Mouse (Mus musculus) cerebellum, postnatal 4 days (tissue): Measurements from ENCODE around the gene Pigc.
A peak's percentile ranks its signal among the peaks of the same experiment; 100 is the strongest.

Experiments
- DNase-seq, 2 experiments: peaks; one replicate each; pipeline ENCODE4 v3.0.0; 2022; ENCODE audit warnings: low spot score in 2 of 2, mixed read lengths in 1 of 2

The Pigc gene

DNA sequence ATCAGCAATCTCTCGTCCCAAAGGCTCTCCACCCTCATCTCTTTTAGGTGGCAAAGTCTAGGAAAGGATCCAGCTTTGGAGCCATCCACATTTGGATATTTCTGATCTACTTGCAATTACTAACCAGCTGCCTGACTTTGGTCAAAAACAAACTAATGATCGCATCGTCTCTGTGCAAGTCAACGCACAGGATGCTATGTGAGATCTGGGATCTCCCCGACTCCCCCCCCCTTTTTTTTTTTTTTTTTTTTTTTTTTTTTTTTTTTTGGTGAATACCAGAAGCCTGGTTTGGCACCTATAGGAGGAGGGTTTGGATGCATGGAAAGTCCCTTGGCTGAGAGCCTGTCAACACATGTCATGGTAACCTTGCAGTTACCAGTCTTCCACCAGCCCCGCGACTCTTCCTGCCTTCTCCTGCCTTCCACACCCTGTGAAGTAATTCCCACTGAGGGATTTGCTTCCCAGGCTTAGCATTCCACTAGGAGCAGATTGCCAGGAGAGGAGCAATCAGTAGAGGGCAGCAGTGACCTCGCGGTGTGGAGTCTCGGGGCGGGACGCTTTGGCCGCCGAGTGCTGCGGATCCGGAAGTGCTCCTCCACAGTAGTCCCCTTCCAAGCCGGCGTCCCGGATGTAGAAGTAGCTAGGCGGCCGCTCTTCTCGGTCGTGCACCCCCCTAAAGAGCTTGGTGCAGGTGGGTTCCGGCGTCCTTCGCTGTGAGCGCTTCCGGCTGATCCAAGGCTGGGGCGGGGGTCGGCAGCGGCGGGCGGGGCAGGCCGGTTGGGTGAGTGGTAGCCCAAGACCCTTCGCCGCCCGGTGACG, at the start of gene Pigc:
Gene Pigc (plus strand): TSS at position 598 of the 819 bp plus-strand sequence.
- peak; percentile 84 to 94 for DNase-seq

DNA sequence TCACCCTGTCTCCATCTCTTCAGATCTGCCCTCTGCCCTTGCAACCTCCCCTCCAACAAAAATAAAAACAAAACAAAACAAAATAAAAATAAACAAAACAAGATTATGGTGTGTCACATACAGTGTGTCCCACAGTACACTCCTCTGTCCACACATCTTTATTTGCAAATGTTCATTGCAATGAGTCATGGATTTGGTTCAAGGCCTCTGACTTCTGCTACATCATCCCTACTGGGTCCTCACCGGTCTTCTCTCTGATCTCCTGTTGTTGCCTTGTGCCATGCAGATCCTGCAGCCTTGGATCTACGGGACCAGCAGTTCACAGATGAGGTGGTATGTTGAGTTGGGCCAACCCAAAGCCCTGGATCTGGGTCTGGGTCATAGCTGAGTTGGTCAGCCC, 49.4 kb upstream of the Pigc start:
- DNase-seq = no peak

DNA sequence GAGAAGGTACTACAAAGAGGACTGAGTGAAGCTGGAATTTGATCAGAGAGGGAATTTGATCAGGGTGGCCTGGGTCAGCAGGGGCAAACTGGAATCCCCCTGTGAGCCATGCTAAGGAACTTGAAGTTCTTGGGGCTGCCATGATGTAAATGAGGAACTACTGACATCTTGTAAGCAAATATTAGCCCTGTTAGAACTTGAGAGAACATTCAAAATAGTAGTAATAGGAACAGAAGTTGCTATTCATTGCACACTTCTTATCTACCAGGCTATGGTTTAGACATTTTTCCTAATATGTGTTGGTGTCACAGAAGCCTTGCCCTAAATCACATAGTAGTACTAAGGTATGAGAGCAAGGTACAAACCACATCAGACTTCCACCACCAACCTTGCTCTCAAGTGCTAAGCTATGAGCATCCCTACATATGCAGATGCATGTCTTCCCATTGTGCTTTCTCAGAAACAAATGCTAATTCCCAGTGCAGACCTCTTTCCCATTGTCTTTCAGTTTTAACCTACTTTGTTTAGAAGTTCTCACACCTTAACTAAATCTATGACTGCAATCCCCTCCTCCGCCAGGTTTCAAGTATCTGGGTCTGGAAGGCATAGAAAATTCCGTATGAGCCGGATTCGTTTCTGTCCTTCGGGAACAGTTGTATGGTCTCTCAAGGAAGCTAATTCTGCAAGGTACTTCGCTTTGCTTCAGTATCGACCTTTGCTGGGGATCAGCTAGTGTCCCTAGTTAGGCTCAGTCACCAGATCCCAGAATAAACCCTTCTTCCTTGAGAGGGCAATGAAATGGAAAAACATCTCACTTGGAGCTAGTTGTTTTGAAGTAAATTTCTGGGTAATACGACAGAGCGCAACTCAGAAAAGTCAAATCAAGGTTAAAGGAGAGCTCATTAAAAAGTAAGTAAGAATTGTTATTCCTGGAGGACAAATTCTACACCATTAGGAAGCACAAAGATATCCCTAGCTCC, 48.2 kb upstream of the Pigc start:
- DNase-seq = no peak

DNA sequence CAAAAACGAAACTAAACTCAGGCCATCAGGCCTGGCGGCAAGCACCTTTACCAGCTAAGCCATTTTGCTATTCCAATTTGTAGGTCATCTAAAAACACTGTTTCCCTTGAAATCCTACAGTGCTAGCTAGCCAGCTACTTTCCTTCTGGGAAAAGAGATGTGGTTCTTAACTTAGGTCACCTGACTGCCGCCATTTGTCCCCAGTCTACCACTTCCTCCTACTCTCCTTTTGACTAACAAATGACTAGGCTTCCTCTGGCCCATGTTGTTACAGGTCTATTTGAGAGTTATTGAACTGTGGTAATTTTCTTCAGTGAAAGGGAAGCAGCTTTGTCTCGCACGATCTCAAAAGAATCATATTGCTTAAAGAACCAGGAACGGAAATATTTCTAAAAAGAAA, 47.1 kb upstream of the Pigc start:
- no peak for DNase-seq

DNA sequence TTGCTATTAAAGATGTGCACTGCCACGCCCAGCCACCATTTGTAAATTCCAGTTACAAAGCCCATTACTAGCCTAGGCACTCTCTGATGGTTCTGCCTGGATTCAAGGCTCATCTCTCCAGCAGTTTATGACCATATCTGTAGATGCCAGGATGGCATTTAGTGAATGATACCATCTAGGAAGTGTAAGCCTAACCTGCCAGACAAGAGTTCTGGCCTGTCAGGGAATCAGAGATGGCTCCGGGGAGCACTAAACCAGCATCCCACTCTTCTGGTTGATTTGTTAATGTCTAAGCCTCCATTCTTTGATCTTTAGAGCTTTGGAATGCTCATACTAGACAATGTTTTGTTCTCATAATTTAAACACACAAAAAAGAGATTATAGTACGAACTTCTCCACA, 44.7 kb upstream of the Pigc start:
- no peak for DNase-seq

DNA sequence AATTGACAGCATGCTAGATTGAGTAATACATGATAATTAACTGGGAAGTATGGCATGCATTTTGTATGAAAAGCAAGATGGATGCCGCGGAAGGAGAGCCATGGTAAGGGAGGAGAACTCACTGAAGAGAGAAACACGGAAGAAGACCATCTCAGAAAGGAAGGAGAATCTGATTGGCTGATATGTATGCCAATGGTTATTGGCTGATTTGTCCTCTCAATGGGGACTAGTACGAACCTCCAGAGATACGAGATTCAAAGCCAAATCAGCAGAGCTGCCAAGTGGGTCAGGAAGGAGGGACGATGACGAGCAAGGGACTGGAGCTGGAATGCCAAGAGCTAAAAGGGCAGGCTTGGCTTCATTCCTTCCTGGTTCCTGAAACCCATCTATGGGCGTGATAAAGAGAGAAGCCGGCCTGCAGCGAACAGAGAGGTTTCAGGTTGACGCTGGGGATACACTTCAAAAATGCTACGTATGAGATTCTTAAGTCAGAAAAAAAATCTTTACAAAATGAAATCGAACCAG, 43.6 kb upstream of the Pigc start:
- no peak for DNase-seq

DNA sequence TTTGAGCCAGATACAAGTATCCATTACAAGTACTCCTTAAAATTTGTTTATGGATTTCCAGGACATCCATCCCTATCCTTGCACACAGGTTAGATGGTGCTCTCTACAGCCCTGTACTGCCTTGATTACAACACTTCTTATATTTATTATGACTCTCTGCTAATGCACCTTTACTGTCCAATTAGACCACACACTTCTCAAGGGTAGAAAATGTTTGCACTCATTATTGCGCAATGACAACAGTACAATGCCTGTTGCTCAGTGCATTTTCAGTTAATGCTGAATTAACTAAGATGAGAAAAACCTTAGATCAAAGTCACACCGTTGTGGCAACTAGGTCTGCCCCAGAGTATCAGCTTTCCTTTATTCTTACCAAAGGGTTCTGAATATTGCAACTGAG, 41.0 kb upstream of the Pigc start:
- no peak for DNase-seq

DNA sequence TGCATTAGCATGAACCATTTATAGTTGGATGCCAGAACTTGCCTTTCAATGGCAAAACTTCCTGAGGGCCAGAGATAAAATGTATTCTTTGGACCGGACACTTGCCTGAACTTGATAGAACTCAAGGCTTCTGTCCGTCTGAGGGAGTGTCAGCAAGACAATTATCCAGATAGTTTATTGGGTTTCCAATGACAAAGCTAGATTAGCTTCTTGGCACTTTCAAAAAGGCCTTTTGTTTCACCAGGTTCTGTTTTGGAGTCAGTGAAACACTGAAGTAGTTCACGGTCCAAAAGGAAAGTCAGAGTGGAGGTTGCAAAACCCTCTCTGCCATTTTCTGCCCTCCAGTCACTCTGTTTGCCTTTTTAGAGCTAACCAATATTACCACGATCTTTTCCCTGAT, 37.7 kb upstream of the Pigc start:
- DNase-seq = no peak

DNA sequence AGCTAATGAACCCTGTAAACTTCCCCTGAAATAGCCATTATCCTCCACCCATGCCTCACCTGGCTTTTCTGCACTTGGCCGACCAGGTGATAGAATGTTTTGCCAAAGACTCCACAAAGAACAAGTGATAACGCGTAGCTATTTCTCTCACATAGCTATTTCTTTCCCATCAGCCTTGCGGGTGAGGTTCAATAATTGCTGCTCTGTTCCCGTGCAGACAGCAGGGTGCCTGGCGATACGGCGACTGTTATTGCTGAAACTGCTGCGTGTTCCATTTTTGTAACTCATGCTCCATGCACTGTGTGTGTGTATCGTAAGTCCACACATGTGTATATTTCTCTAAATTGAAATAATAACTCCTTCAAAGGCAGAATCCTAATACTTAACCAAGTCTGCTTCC, 37.2 kb upstream of the Pigc start:
- DNase-seq = no peak

DNA sequence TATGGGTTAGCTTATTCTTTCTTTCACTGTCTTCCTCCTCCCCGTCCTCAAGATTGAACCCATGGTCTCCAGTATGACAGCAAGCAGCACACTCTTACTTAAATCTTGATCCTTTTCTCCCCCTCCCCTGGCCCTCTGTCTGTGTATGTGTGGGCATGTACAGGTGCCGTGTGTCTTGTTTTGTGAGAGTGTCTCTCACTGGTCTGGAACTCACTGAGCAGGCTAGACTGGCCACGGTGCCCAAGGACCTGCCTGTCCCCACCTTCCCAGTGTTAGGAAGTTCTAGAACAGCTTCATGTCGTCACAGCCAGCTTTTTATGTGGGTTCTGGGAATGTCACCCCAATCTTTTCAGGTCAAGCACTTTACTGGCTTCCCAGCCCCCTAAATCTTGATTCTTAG, 36.7 kb upstream of the Pigc start:
- DNase-seq = no peak

DNA sequence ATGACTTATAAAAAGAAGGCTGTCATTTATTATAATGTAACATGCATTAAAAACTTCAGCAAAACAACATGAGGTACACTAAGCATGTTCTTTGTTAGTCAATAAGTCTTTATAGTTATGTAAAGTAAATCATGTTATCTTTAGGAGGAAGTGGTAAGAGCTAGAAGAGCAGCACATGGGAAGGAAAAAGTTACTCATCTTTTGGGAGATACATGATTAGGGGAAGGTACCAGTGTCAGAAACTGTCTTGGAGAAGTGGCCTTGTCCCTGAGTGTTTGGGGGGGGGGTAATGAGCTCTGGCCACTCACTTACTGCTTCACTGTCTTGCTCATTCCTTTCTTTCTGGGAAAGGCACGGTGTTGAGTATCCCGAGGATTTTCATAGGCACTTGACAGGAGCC, 26.9 kb upstream of the Pigc start:
- DNase-seq = no peak

DNA sequence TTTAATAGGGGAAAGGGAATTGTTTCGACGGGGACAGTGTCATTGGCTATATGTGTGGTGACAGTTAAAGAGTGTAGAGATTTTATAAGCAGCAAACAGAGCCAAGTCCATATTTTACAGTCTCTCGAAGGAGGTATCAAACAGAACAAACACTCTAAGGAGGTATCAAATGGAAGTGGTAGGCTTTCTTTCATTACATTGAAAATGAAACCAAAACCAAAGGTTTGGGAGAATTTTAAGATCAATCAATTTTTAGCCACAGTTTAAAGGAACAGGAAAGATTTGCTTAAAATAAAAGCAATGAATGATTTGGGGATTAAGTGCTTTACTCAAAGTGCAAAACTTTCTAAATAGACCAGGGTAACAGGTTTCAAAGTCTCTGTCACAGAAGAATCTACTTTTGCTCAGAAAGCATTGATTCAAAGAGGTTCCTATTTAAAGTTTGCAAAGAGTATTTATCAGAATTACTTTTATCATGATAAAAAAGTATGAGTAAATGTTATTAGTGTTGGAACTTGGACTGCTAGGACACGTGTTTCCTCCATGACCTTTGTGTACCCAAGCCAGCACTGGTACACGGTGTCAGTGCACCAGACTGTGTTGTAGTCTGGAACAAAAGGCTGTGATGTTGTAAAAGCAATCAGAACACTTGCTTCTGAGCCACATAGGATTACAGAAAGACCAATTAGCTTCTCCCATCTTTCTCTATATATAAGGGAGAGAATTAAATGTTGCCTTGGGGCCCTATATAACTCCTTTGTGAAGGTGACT, 17.8 kb upstream of the Pigc start:
- DNase-seq = no peak

DNA sequence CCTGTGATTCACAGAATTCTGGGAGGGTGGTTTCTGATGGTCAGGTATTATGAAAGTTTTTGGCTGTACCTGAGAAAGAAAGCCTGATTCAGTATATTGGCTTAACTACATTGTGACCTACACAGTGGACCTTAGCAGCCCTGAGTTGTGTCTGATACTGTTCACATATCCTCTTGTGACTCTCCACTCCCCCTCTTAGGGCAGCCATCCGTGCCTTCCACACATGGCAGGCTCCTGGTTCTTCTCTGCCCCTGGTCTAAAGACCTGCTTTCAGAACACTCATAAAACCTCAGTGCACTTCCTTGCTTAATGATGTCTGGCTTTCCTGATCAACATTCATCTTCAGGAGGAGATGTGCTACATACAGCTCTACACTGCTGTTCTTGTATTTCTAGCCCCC, 16.4 kb upstream of the Pigc start:
- DNase-seq = no peak

DNA sequence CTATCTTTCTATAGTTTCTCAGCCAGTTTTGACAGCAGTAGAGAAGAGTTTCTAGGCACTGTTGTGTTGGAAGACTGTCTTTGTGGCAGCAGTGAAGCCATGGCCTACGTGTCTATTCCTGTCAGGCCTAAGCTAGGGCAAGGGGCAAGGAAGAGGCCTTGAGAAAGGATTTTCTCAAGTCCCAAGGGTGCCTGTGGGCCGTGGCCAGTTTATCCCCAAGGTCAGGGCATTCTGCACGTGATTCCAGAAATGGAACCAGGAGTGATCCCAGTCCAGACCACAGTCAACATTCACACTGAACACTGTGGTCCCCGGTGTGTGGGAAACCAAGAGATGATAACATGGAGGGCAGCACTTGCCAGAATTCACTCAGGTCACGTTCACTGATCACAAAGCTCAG, 13.1 kb upstream of the Pigc start:
- no peak for DNase-seq

DNA sequence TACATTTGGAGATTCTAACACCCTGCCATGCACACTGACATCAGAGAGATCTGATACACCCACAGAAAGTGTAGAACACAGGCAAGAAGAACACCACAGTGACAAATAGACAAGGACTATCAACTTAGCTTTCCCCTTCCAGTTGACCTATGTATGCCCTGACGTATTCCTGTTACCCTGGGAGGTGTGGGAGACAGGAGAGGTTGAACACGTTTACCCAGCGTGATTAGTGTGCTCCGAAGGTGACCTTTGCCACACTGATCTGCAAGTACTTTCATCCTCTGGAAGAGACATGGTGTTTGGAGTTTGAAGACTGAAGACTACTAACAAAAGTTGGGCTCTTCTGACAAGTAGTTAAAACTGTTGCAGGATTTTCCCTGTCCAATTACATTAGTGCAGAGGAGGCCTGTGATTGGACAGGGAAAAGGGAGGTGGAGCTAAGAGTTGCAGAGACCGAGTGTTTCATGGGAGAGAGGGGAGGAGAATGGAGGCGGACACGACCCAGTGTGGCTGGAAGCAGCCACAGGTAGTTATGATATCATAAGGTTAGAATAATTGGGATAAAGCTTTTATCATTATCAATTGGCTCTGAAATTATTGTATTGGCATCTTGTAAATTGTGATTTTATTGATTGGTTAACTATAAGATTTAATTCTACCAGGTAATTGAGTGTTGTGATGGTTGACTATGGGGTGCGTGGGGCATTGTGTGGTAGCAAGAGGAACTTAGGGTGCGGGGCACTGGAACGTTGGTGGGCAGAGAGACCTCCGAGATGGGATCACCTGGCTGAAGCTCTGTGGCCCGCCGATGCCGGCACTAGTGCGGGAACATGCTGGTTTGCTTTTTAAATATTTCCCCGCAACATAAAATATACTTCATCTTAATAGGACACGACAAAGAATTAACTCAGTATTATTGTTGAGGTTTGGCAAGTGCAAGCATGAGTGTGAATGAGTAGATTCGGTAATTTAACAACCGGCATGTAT, 10.7 kb upstream of the Pigc start:
- DNase-seq = no peak

DNA sequence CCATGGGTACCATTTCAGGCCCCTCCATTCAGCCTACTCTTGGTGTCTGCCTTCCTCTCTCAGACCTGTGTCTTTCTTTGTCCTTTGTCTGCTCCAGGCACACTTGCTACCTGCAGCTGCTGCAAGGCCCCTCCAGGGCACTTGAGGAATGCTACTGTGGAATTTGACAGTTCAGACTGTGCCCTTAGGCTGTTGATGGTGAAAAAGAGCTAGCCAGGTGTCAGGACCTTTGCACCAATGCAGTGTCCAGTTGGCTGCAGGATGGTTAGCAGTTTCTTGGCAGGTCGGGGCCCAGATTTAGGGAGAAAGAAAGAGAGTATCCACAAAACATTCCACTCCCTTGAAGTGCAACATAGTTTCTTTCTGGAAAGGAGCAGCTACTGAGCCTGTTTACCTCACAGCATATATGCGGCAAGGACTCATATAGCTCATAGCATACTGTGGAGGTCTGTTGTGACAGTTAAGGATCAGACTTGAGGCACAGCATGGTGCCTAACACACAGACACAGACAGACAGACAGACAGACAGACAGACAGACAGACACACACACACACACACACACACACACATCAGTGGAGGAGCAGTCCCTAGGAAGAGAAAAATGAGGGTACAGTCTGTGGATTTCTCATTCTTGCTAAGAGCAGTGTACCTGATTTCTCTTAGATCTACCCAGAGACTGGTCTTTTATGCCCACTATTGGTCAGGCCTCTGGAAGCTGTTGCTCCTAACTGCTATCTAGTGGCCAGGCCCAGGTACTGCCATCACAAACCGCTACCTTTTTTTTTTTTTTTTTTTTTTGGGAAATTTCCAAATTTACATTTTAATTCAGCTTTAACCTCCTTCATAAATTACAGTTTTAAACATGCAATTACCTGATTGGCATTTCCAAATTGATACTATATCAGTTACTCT, 6.3 kb upstream of the Pigc start:
- DNase-seq = no peak

DNA sequence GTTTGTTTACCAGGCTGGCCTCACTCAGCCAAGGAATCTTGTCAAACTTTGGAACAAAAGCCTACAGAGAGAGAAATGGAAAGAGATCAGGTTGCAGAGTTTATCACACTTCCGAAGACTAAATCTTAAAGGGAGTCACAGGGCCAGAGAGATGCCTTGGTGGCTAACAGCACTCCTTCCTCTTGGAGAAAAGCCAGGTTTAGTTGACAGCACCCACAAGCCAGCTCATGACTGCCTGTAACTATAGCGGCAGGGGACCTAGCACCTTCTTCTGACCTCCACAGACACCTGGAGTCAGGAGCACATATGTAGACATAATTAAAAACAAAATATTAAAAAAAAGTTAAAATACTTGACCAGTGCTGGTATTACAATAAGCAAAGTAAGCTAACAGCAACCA, 1.1 kb upstream of the Pigc start:
- no peak for DNase-seq

DNA sequence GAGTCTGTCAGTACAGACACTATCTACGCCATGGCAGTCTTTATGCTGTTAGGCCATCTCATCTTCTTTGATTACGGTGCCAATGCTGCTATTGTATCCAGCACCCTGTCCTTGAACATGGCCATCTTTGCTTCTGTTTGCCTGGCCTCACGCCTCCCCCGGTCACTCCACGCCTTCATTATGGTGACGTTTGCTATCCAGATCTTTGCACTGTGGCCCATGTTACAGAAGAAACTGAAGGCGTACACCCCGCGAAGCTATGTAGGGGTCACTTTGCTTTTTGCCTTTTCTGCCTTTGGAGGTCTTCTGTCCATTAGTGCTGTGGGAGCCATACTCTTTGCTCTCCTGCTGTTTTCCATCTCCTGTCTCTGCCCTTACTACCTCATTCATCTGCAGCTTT, 1.9 kb downstream of the Pigc start:
- DNase-seq = no peak

DNA sequence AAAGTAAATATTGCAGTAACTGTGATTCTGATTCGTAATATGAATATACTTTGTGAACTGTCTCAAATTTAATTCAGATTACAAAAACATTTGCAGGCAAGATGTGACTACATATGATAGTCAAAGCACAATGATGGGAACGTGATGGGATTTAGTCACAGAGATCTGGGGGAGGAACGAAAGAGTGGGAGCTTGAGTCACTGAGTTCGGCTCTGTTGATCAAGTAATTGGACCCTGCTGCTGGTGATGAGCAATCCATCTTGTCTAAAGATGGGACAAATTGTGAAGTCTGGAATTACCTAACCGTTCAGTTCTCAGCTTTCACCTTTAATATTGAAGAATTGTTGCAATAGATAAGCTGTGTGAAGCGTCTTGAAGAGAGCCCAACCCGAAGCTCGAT, 3.2 kb downstream of the Pigc start:
- no peak for DNase-seq
